Comparison of ENCODE assay signal across 9 mouse cellular contexts in the genomic region with DNA sequence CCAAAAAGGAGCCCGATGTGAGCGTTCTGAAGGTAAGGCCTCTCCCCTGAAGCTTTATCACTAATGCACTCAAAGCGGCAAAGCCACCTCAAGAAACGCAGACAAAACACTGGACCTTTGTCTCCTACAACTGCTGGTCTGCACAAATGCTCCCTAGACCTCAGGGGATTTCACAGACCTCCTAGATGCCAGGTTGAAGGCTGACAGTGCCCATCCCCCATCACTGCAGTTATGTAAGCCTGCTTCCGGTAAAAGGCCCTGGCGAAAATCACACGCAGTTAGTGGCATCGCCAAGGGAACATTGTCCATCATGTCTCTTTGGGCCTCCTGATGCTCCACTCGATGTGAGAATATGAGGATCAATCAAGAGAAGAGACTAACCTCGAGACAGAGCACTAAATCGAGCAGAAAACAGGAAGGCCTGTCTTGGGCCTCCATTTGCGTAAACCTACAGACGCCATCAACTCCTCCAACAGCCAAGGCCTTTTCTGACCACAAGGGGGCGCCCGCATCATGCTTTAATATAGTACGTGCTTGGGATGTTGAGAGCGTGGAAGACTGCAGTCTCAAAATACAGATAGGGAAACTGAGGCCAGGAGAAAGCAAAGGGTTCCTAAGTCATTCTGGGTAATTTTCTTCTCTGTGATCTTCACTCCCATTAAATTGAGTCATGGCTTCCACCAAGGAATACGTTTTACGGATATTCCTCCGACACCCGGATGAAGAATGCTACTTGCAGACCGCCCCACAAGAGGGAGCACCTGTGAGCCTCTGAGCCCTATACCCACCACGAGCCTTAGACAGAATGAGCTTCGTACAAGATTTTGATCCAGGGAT.
DNase-seq lines count a peak whose midpoint lies in the region; ATAC-seq and TF ChIP-seq lines count a peak whose summit lies in the region.
"Had no signal": no experiment of that assay in that cellular context is flagged by ENCODE, and none has a peak within 500 bp of the region (broad histone marks: within the 10 kb centered on the region; RNA-seq: fewer than 3 reads in every experiment).

No protein-coding gene starts in this region.

- no peaks in the 10 kb centered on the region for H3K27me3 ChIP-seq in heart, embryonic 11.5 days (ENCODE audit: control insufficient read depth, insufficient read depth, low read length)
- 0 out of 2 replicates have a peak, but pooled peaks cover 7% of the 10 kb centered on the region for H3K27me3 ChIP-seq in kidney, embryonic 15.5 days
- H3K27me3 ChIP-seq in limb, embryonic 15.5 days, result 0 out of 2 replicates have a peak, but pooled peaks cover 3% of the 10 kb centered on the region

- ATAC-seq in erythroblast, adult 5-6 weeks (replicated peaks; ENCODE audit: low FRiP score, poor library complexity, severe bottlenecking), result peak; percentile 66
- ATAC-seq in heart, embryonic 11.5 days (replicated peaks; ENCODE audit: insufficient number of reproducible peaks, low FRiP score, low TSS enrichment), result peak; percentile 73
- peak; percentile 93 for ATAC-seq in kidney, embryonic 15.5 days (replicated peaks; ENCODE audit: low FRiP score)
- ATAC-seq in limb, embryonic 15.5 days (ENCODE audit: insufficient number of reproducible peaks, low FRiP score, low TSS enrichment, low read depth), result peak; percentile 62; the same call in 1 of the 2 replicates

- WGBS in heart, embryonic 11.5 days (ENCODE audit: insufficient replicate concordance), result 34% methylated on average over 24 of the region's 24 CpGs
- WGBS in kidney, embryonic 15.5 days, result 34% methylated on average over 24 of the region's 24 CpGs
- WGBS in limb, embryonic 15.5 days, result 37% methylated on average over 24 of the region's 24 CpGs

- H3K4me2 ChIP-seq in heart, embryonic 11.5 days, result peak overlapping the region; percentile 49
- peak overlapping the region; percentile 58 for H3K4me2 ChIP-seq in kidney, embryonic 15.5 days
- peak overlapping the region; percentile 42 for H3K4me2 ChIP-seq in limb, embryonic 15.5 days

- no peak for TF ChIP-seq POLR2A in brain, embryonic 14.5 days (IDR thresholded peaks at IDR 0.05; ENCODE audit: borderline replicate concordance, extremely low read depth, insufficient read depth, insufficient read length, poor library complexity, severe bottlenecking)

- no peaks in the 10 kb centered on the region for H3K9me3 ChIP-seq in heart, embryonic 11.5 days (replicated peaks; ENCODE audit: control insufficient read depth, low read length)
- no peaks in the 10 kb centered on the region for H3K9me3 ChIP-seq in kidney, embryonic 15.5 days (replicated peaks)
- H3K9me3 ChIP-seq in limb, embryonic 15.5 days, result no peaks in the 10 kb centered on the region

- peak overlapping the region; percentile 26; the same call in 1 of the 2 replicates for H3K4me3 ChIP-seq in heart, embryonic 11.5 days (ENCODE audit: low read depth, low read length)
- H3K4me3 ChIP-seq in kidney, embryonic 15.5 days (replicated peaks), result peak overlapping the region; percentile 38
- H3K4me3 ChIP-seq in limb, embryonic 15.5 days, result peak overlapping the region; percentile 24
- H3K4me3 ChIP-seq: erythroblast, embryonic 14.5 days had no signal

- no peak overlapping the region for H3K27ac ChIP-seq in heart, embryonic 11.5 days (ENCODE audit: low read depth, low read length)
- no peak overlapping the region for H3K27ac ChIP-seq in kidney, embryonic 15.5 days
- H3K27ac ChIP-seq in limb, embryonic 15.5 days, result no peak overlapping the region

- no peaks in the 10 kb centered on the region for H3K4me1 ChIP-seq in heart, embryonic 11.5 days (ENCODE audit: control insufficient read depth, insufficient read depth, low read length)
- 0 out of 2 replicates have a peak, but pooled peaks cover under 1% of the 10 kb centered on the region for H3K4me1 ChIP-seq in kidney, embryonic 15.5 days
- no peaks in the 10 kb centered on the region for H3K4me1 ChIP-seq in limb, embryonic 15.5 days

- TF ChIP-seq CTCF in brain, embryonic 14.5 days (IDR thresholded peaks at IDR 0.05; ENCODE audit: borderline replicate concordance, extremely low read depth, insufficient read depth, insufficient read length), result peak; percentile 90

- H3K36me3 ChIP-seq in heart, embryonic 11.5 days (ENCODE audit: control insufficient read depth, insufficient read depth, low read length), result no peaks in the 10 kb centered on the region
- H3K36me3 ChIP-seq in kidney, embryonic 15.5 days, result no peaks in the 10 kb centered on the region
- H3K36me3 ChIP-seq in limb, embryonic 15.5 days, result no peaks in the 10 kb centered on the region

- DNase-seq in CD4-positive helper T cell, adult 2 months (ENCODE audit: low read depth, low spot score), result peak; percentile 79
- DNase-seq in brain, embryonic 14.5 days (ENCODE audit: low read depth), result peak; percentile 94
- peak; percentile 73 to 86 for DNase-seq in monocyte, adult 2 months (ENCODE audit: low read depth in 1 of 2, low spot score in 2 of 2)
- DNase-seq in spleen, postnatal 14 days (ENCODE audit: low spot score in 2 of 2), result peak; percentile 78 to 86

- H3K9ac ChIP-seq in heart, embryonic 11.5 days (ENCODE audit: low read depth, low read length), result no peak overlapping the region
- no peak overlapping the region for H3K9ac ChIP-seq in kidney, embryonic 15.5 days
- no peak overlapping the region for H3K9ac ChIP-seq in limb, embryonic 15.5 days
